Mouse (Mus musculus) hindbrain, embryonic 10.5 days (tissue): ENCODE data around the gene Clec2h. TPM values are rescaled to one million over a fixed set of nuclear protein-coding genes. Genes with fewer than 3 reads are reported as not detected.
"Not testable (repeated sequence)": the region's sequence is repeated elsewhere in the genome, so short reads cannot be mapped to it uniquely, and the experiment has no call there.

ENCODE experiments used
- DNase-seq: peaks from one replicate; pipeline ENCODE4 v3.0.0-alpha.2; 2017; ENCODE audit warnings: low spot score
- H3K27ac ChIP-seq: fragments of 300-500 bp; sonication (generic); 2 replicates; pipeline ENCODE4 v1.5.1; 2016; ENCODE audit warnings: mild to moderate bottlenecking, moderate library complexity
- H3K27me3 ChIP-seq: fragments of 300-500 bp; sonication (generic); 2 replicates; pipeline ENCODE4 v1.6.1; 2016; ENCODE audit warnings: mild to moderate bottlenecking; ENCODE audit not compliant: poor library complexity, insufficient read depth, severe bottlenecking
- H3K36me3 ChIP-seq: fragments of 300-500 bp; sonication (generic); 2 replicates; pipeline ENCODE4 v1.6.1; 2016; ENCODE audit warnings: mild to moderate bottlenecking, moderate library complexity
- H3K4me1 ChIP-seq: fragments of 300-500 bp; sonication (generic); replicated peaks from 2 replicates; pipeline ENCODE4 v1.6.1; 2016; ENCODE audit warnings: mild to moderate bottlenecking
- H3K4me3 ChIP-seq: fragments of 300-500 bp; sonication (generic); 2 replicates; pipeline ENCODE4 v1.5.1; 2016; ENCODE audit warnings: mild to moderate bottlenecking, moderate library complexity
- H3K9me3 ChIP-seq: fragments of 300-500 bp; sonication (generic); 2 replicates; pipeline ENCODE4 v1.6.1; 2016; ENCODE audit warnings: mild to moderate bottlenecking, moderate library complexity
- WGBS: fragments of 180-500 bp; shearing (Covaris S2); methylation state at CpG from one replicate; pipeline ENCODE4 v1.1.7; 2016; 5-methylcytosine and 5-hydroxymethylcytosine counted together
- polyA plus RNA-seq: library from polyadenylated mRNA; unstranded; fragments of >200 nt; fragmentation: Nextera tagmentation; extraction: Ambion mirVana; gene quantifications from 2 replicates; pipeline ENCODE4 v1.2.1, GENCODE M21; 2016

Clec2h gene
- not detected in 2 replicates for polyA plus RNA-seq

- no peak within 1 kb of the TSS for H3K4me3 ChIP-seq
- H3K4me1 ChIP-seq, result no peaks in the 10 kb centered on the region
- 11% methylated on average over 1 of the region's 1 CpGs for WGBS
- H3K27me3 ChIP-seq, result no peaks in the 10 kb centered on the region
- no peaks in the 10 kb centered on the region for H3K36me3 ChIP-seq
- no peak within 1 kb of the TSS for H3K27ac ChIP-seq
- DNase-seq, result no peak
- no peaks in the 10 kb centered on the region for H3K9me3 ChIP-seq
Measured at GRCm38 (mm10) chr6:128662206-128662605, at the start of gene Clec2h. Gene Clec2h (plus strand): TSS chr6:128662385.

GRCm38 (mm10) chr6:128622733-128623132 lies 39.5 kb upstream of the Clec2h start:
- Histone ChIP-seq H3K9me3 (no peaks in the 10 kb centered on the region), H3K36me3 (no peaks in the 10 kb centered on the region), H3K27ac (no peak overlapping the region), H3K27me3 (no peaks in the 10 kb centered on the region), H3K4me3 (no peak overlapping the region), H3K4me1 (no peaks in the 10 kb centered on the region)
- 50% methylated on average over 2 of the region's 2 CpGs for WGBS
- no peak for DNase-seq

DNA sequence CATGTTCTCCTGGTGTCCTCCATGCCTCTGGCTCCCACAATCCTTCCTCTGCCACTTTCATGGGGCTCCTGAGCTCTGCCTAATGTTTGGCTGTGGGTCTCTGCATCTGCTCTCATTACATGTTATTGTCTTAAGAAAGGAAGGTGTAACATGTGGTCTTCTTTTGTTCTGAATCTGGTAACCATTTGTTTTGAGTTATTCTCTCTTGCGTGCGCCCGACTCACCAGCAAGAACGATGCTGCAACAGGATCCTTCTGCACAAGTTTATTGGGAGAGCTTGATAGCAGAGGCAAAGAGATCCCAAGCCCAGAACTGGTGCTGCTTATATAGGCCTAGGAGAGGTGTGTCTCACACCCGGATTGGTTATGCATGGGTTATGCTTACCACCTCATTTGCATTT lies 38.8 kb upstream of the Clec2h start, which contains the start of gene Klrb1a:
Klrb1a (minus strand) TSS at position 101 of the 400 bp plus-strand sequence.
- not testable (repeated sequence) for H3K36me3 ChIP-seq, H3K27ac ChIP-seq, H3K4me1 ChIP-seq, H3K4me3 ChIP-seq, DNase-seq, H3K27me3 ChIP-seq, H3K9me3 ChIP-seq
- WGBS, result 95% methylated on average over 5 of the region's 5 CpGs

DNA sequence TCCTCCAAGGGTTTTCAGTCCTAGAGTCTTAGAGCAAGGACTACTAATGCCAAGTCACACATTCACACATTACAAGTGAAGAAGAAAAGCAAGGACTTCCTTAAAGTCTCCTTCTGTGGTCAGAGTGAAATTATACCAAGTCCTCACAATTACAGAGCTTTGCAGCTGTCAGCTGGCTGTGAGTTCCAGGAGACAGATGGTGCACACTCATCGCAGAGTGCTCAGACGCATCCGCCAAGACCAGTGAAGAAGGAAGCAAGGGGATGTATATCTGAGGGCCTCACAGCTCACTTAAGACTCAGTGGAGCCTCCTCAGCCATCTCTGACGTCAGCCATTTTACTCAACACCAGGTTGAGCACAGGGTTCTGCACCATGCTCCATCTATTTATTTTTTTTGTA lies 37.8 kb upstream of the Clec2h start:
- Histone ChIP-seq H3K9me3 (no peaks in the 10 kb centered on the region), H3K27me3 (no peaks in the 10 kb centered on the region), H3K4me1 (no peaks in the 10 kb centered on the region), H3K36me3 (no peaks in the 10 kb centered on the region), H3K4me3 (no peak overlapping the region), H3K27ac (no peak overlapping the region)
- WGBS, result 91% methylated on average over 4 of the region's 4 CpGs
- no peak for DNase-seq

DNA sequence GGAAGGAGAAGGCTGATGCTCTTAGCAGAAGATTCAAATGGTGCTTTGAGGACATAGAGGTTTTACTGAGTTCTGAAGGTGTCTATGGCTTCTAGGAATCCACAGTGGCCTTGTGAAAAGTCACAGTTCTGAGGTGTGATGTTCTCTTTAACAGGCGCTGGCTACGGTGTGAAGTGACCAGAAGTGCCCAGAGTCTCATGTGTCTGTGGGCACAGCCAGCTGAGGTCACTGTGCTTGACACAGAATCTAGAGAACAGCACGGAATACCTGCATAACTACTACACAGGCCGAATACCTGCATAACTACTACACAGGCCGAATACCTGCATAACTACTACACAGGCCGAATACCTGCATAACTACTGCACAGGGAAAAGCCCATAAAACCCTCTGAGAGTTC lies 36.9 kb upstream of the Clec2h start:
- not testable (repeated sequence) for H3K9me3 ChIP-seq, H3K27ac ChIP-seq, H3K4me3 ChIP-seq, H3K27me3 ChIP-seq, H3K36me3 ChIP-seq, H3K4me1 ChIP-seq, DNase-seq
- WGBS, result 93% methylated on average over 6 of the region's 6 CpGs

- not testable (repeated sequence) for H3K27ac ChIP-seq
Measured at GRCm38 (mm10) chr6:128629771-128630739, 32.1 kb upstream of the Clec2h start.

GRCm38 (mm10) chr6:128630912-128631905 lies 31.0 kb upstream of the Clec2h start:
- H3K27me3 ChIP-seq, DNase-seq, H3K36me3 ChIP-seq, H3K27ac ChIP-seq, H3K9me3 ChIP-seq, H3K4me3 ChIP-seq, H3K4me1 ChIP-seq: not testable (repeated sequence)
- WGBS, result 84% methylated on average over 15 of the region's 15 CpGs

More at GRCm38 (mm10) chr6:128629771-128630739, 32.1 kb upstream of the Clec2h start:
- H3K9me3 ChIP-seq, H3K36me3 ChIP-seq, H3K4me1 ChIP-seq, H3K27me3 ChIP-seq, H3K4me3 ChIP-seq: not testable (repeated sequence)
- 51% methylated on average over 13 of the region's 13 CpGs for WGBS
- peak; percentile 58 for DNase-seq

DNA sequence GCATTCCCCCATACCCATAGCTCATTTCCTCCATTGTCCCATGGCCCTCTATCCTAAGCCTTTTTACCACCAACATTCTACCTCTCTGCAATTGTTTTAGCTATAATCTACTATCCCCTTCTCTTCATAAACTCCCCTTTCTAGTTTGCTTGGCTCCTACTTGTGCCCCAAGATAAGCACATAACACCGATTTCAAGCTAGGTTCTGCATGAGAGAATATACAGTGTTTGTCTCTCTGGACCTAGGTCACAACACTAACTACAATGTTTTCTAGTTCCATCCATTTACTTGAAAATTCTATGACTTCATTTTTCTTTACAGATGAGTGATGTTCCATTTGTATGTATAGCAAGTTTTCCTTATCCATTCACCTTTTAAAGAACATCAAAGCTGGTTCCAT lies 21.5 kb upstream of the Clec2h start:
- H3K27me3 ChIP-seq, result no peaks in the 10 kb centered on the region
- no peaks in the 10 kb centered on the region for H3K36me3 ChIP-seq
- H3K4me1 ChIP-seq, result no peaks in the 10 kb centered on the region
- DNase-seq, result no peak
- H3K27ac ChIP-seq, result no peak overlapping the region
- WGBS, result 89% methylated on average over 1 of the region's 1 CpGs
- 0 out of 2 replicates have a peak, but pooled peaks cover 4% of the 10 kb centered on the region for H3K9me3 ChIP-seq
- no peak overlapping the region for H3K4me3 ChIP-seq

DNA sequence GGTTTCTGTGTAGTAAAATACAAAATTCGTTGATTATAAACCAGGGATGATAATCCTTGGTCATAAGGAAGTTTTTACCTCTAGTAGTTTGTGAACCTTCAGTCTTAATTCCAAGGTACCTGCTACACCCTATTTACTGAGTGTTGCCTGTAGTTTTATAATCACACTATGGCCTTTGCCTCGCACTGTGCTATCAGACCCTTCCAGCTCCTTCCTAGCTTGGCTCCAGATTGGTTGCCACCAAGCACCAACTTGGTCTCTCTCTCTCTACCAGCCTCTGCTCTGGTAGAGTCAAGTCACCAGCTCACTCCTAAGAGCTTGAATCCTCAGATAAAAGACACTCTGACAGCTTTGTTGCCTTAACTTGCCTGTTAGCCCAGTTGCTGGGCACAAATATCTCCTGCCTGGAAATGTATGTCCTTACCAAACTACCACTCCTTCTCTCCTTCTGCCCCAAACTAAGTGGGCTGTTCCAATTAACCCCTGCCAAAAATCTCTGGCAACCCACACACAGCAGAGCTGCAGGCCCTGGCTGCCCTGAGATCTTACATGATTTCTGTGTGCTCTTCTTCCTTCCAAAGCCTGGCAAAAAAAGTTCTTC lies 21.0 kb upstream of the Clec2h start:
- H3K4me3 ChIP-seq, result no peak overlapping the region
- no peaks in the 10 kb centered on the region for H3K4me1 ChIP-seq
- no peak for DNase-seq
- H3K36me3 ChIP-seq, result no peaks in the 10 kb centered on the region
- H3K27me3 ChIP-seq, result no peaks in the 10 kb centered on the region
- H3K27ac ChIP-seq, result no peak overlapping the region
- WGBS, result 75% methylated on average over 2 of the region's 2 CpGs
- 0 out of 2 replicates have a peak, but pooled peaks cover 4% of the 10 kb centered on the region for H3K9me3 ChIP-seq

DNA sequence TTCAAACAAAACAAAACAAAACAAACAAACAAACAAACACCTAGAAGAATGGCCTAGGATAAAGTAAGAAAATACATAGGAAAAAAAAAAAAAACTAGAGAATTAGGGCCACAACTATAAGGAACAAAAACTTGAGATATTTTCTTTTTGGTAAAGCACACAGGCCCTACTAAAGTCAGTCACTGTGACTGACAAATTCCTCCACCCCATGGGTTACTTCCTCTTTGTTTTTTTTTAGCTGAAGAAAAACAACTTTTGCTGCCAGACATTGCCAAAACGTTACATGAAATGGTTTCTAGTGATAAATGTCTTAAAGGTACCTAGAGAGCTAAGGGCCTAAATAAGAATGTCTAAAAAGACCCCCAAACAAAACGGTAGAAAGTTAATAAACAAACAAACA lies 18.2 kb upstream of the Clec2h start:
- DNase-seq, result no peak
- 73% methylated on average over 2 of the region's 2 CpGs for WGBS

GRCm38 (mm10) chr6:128644694-128645093 lies 17.5 kb upstream of the Clec2h start:
- H3K27ac ChIP-seq, H3K36me3 ChIP-seq, H3K9me3 ChIP-seq, H3K4me3 ChIP-seq, H3K27me3 ChIP-seq, DNase-seq, H3K4me1 ChIP-seq: not testable (repeated sequence)
- 96% methylated on average over 20 of the region's 20 CpGs for WGBS

More for the DNA sequence above, 18.2 kb upstream of the Clec2h start:
- Histone ChIP-seq H3K4me1 (no peaks in the 10 kb centered on the region), H3K4me3 (no peak overlapping the region), H3K27ac (no peak overlapping the region), H3K9me3 (no peaks in the 10 kb centered on the region), H3K36me3 (no peaks in the 10 kb centered on the region), H3K27me3 (no peaks in the 10 kb centered on the region)

- not testable (repeated sequence) for H3K9me3 ChIP-seq, H3K4me3 ChIP-seq, H3K4me1 ChIP-seq, DNase-seq, H3K27ac ChIP-seq, H3K27me3 ChIP-seq, H3K36me3 ChIP-seq
- 87% methylated on average over 12 of the region's 12 CpGs for WGBS
Measured at GRCm38 (mm10) chr6:128645708-128646107, 16.5 kb upstream of the Clec2h start.
